Mouse (Mus musculus) CD4-positive, CD25-positive, alpha-beta regulatory T cell, adult 4 months (primary cell): ENCODE measurements around the gene Smim9. TPM values are rescaled to one million over a fixed set of nuclear protein-coding genes. Genes with fewer than 3 reads are reported as not detected.
"Not testable (repeated sequence)": the region's sequence is repeated elsewhere in the genome, so short reads cannot be mapped to it uniquely, and the experiment has no call there.

Experiments
- ATAC-seq: one replicate; pipeline ENCODE4 v1.8.0; 2017
- polyA plus RNA-seq, 2 experiments: library from polyadenylated mRNA; unstranded; fragments of 100-300 nt; shearing (Covaris generic); gene quantifications; one replicate each; pipeline ENCODE4 v1.2.1; 2017

Gene Smim9
- polyA plus RNA-seq, result not detected

GRCm38 (mm10) chrX:75163670-75164069 lies at the start of gene Smim9:
Gene Smim9, minus strand, starts transcription at chrX:75163770.
- no peak for ATAC-seq

GRCm38 (mm10) chrX:75155576-75156243 lies 7.9 kb downstream of the Smim9 start:
- no peak for ATAC-seq

- ATAC-seq, result no peak
Observed at GRCm38 (mm10) chrX:75152249-75152648, 11.3 kb downstream of the Smim9 start.

- no peak for ATAC-seq
Observed at GRCm38 (mm10) chrX:75150304-75150703, 13.3 kb downstream of the Smim9 start.

- ATAC-seq, result no peak
Observed at GRCm38 (mm10) chrX:75148414-75148813, 15.2 kb downstream of the Smim9 start.

GRCm38 (mm10) chrX:75143124-75143555 lies 20.4 kb downstream of the Smim9 start:
- ATAC-seq, result not testable (repeated sequence)

GRCm38 (mm10) chrX:75138182-75138581 lies 25.4 kb downstream of the Smim9 start:
- ATAC-seq, result no peak

GRCm38 (mm10) chrX:75137729-75138128 lies 25.8 kb downstream of the Smim9 start:
- no peak for ATAC-seq

GRCm38 (mm10) chrX:75136938-75137337 lies 26.6 kb downstream of the Smim9 start:
- no peak for ATAC-seq

- peak; percentile 89 for ATAC-seq
Observed at GRCm38 (mm10) chrX:75130467-75131160, 33.0 kb downstream of the Smim9 start, which contains the start of gene Mpp1. Gene Mpp1, minus strand, starts transcription at chrX:75131016.

- ATAC-seq, result no peak
Observed at GRCm38 (mm10) chrX:75129474-75129873, 34.1 kb downstream of the Smim9 start.

GRCm38 (mm10) chrX:75128333-75128980 lies 35.1 kb downstream of the Smim9 start:
- ATAC-seq, result peak; percentile 48

- ATAC-seq, result no peak
Observed at GRCm38 (mm10) chrX:75126893-75127292, 36.7 kb downstream of the Smim9 start.

GRCm38 (mm10) chrX:75125606-75126005 lies 38.0 kb downstream of the Smim9 start:
- ATAC-seq, result no peak

GRCm38 (mm10) chrX:75115550-75115949 lies 48.0 kb downstream of the Smim9 start:
- no peak for ATAC-seq

- ATAC-seq, result no peak
Observed at GRCm38 (mm10) chrX:75102293-75102692, 61.3 kb downstream of the Smim9 start.

- ATAC-seq, result no peak
Observed at GRCm38 (mm10) chrX:75098799-75099198, 64.8 kb downstream of the Smim9 start.

- ATAC-seq, result no peak
Observed at GRCm38 (mm10) chrX:75096163-75096770, 67.3 kb downstream of the Smim9 start.

Other genes starting within 250 kb of the Smim9 start
- 10 to 100 TPM; 16.2 to 18.3 TPM for gene Gab3, start 78.3 kb downstream of the Smim9 start, polyA plus RNA-seq
- gene Dkc1, start 67.9 kb downstream of the Smim9 start, polyA plus RNA-seq, result 100 to 1,000 TPM; 140 to 147 TPM
- gene Mpp1, start 32.8 kb downstream of the Smim9 start, polyA plus RNA-seq, result 100 to 1,000 TPM; 107 to 132 TPM
- 100 to 1,000 TPM in 1 of 2 experiments, 10 to 100 TPM in 1; 54.5 to 131 TPM for gene Fundc2, start 218.6 kb upstream of the Smim9 start, polyA plus RNA-seq
- under 1 TPM; 0.42 to 0.73 TPM for gene F8, start 218.8 kb upstream of the Smim9 start, polyA plus RNA-seq